Mouse (Mus musculus) bone marrow, adult 2 months (tissue): ENCODE measurements around the gene Cdkn2d. TPM values are rescaled to one million over a fixed set of nuclear protein-coding genes. Genes with fewer than 3 reads are reported as not detected.
A peak's percentile ranks its signal among the peaks of the same experiment; 100 is the strongest.

Experiments
- H3K27ac ChIP-seq: fragments of 200-500 bp; 2 replicates; pipeline ENCODE4 v1.5.1; 2012; ENCODE audit warnings: low read depth, mild to moderate bottlenecking, control low read depth, inconsistent platforms, low read length; ENCODE audit not compliant: control insufficient read depth, poor library complexity, insufficient read depth
- H3K4me1 ChIP-seq: fragments of 200-500 bp; 2 replicates; pipeline ENCODE4 v1.6.1; 2011; ENCODE audit warnings: low read length; ENCODE audit not compliant: control insufficient read depth, insufficient read depth
- H3K4me3 ChIP-seq: fragments of 200-500 bp; replicated peaks from 2 replicates; pipeline ENCODE3; 2011; ENCODE audit warnings: mild to moderate bottlenecking, low read depth, low read length, control low read depth; ENCODE audit not compliant: control insufficient read depth
- CTCF ChIP-seq: fragments of 200-500 bp; IDR thresholded peaks from 2 replicates; pipeline ENCODE4 v1.5.1; 2011; ENCODE audit warnings: low read length, control low read depth; ENCODE audit not compliant: control insufficient read depth, insufficient read depth
- POLR2A ChIP-seq: fragments of 200-500 bp; IDR thresholded peaks from 2 replicates; pipeline ENCODE4 v1.6.1; 2011; ENCODE audit warnings: low read depth, mild to moderate bottlenecking, control low read depth, low read length, borderline replicate concordance; ENCODE audit not compliant: control insufficient read depth
- WGBS: fragments of 180-500 bp; shearing (Covaris S2); methylation state at CpG from one replicate; pipeline ENCODE4 v1.1.7; 2018; 5-methylcytosine and 5-hydroxymethylcytosine counted together
- polyA plus RNA-seq: library from polyadenylated mRNA; stranded (reverse); fragments of >200 nt; gene quantifications from 2 replicates; pipeline ENCODE4 v1.2.4, GENCODE M21; 2011; ENCODE audit warnings: low replicate concordance; ENCODE audit not compliant: missing spikeins, insufficient read depth, insufficient read length

Gene Cdkn2d
- polyA plus RNA-seq, result 84.1 and 99.0 TPM in 2 replicates

- TF ChIP-seq CTCF, result no peak
- peak; percentile 97 for TF ChIP-seq POLR2A
- H3K4me1 ChIP-seq, result peaks cover 6% of the 10 kb centered on the region; the same call in 1 of the 2 replicates
- peak within 1 kb of the TSS; percentile 87 for H3K4me3 ChIP-seq
- H3K27ac ChIP-seq, result peak within 1 kb of the TSS; percentile 95
- under 1% methylated on average over 51 of the region's 51 CpGs for WGBS
Measured at GRCm38 (mm10) chr9:21291022-21291787, at the start of gene Cdkn2d. Gene Cdkn2d, minus strand, starts transcription at chr9:21291407.

- no peak for TF ChIP-seq POLR2A
- TF ChIP-seq CTCF, result no peak
- no peak overlapping the region for H3K4me3 ChIP-seq
- no peak overlapping the region for H3K27ac ChIP-seq
- H3K4me1 ChIP-seq, result no peaks in the 10 kb centered on the region
- WGBS, result 83% methylated on average over 4 of the region's 4 CpGs
Measured at GRCm38 (mm10) chr9:21340411-21340810, 49.2 kb upstream of the Cdkn2d start.

- Histone ChIP-seq H3K27ac (no peak overlapping the region), H3K4me3 (no peak overlapping the region), H3K4me1 (peaks cover 3% of the 10 kb centered on the region; the same call in 1 of the 2 replicates)
- 93% methylated on average over 20 of the region's 20 CpGs for WGBS
- TF ChIP-seq CTCF (no peak), POLR2A (no peak)
Measured at GRCm38 (mm10) chr9:21337652-21338051, 46.4 kb upstream of the Cdkn2d start.

- H3K4me1 ChIP-seq, result peaks cover 4% of the 10 kb centered on the region; the same call in 1 of the 2 replicates
Measured at GRCm38 (mm10) chr9:21336491-21336890, 45.3 kb upstream of the Cdkn2d start.

GRCm38 (mm10) chr9:21335391-21335790 lies 44.2 kb upstream of the Cdkn2d start:
- H3K27ac ChIP-seq, result no peak overlapping the region
- H3K4me1 ChIP-seq, result peaks cover 4% of the 10 kb centered on the region; the same call in 1 of the 2 replicates
- WGBS, result 65% methylated on average over 4 of the region's 4 CpGs
- H3K4me3 ChIP-seq, result no peak overlapping the region
- no peak for TF ChIP-seq CTCF
- no peak for TF ChIP-seq POLR2A

More at GRCm38 (mm10) chr9:21336491-21336890, 45.3 kb upstream of the Cdkn2d start:
- no peak overlapping the region for H3K27ac ChIP-seq
- TF ChIP-seq POLR2A, result no peak
- no peak for TF ChIP-seq CTCF
- no peak overlapping the region for H3K4me3 ChIP-seq
- WGBS, result 73% methylated on average over 8 of the region's 8 CpGs

- H3K4me3 ChIP-seq, result no peak overlapping the region
- no peak for TF ChIP-seq POLR2A
- TF ChIP-seq CTCF, result no peak
- H3K4me1 ChIP-seq, result peaks cover 5% of the 10 kb centered on the region; the same call in 1 of the 2 replicates
- no peak overlapping the region for H3K27ac ChIP-seq
Measured at GRCm38 (mm10) chr9:21334747-21335146, 43.5 kb upstream of the Cdkn2d start.

GRCm38 (mm10) chr9:21333523-21333922 lies 42.3 kb upstream of the Cdkn2d start:
- Histone ChIP-seq H3K4me1 (peaks cover 8% of the 10 kb centered on the region), H3K4me3 (no peak overlapping the region), H3K27ac (no peak overlapping the region)
- TF ChIP-seq CTCF (no peak), POLR2A (no peak)
- 77% methylated on average over 1 of the region's 1 CpGs for WGBS

GRCm38 (mm10) chr9:21332161-21333061 lies 41.2 kb upstream of the Cdkn2d start:
- no peak overlapping the region for H3K4me3 ChIP-seq
- TF ChIP-seq CTCF (no peak), POLR2A (no peak)
- peak overlapping the region; percentile 12; the same call in 1 of the 2 replicates for H3K27ac ChIP-seq
- H3K4me1 ChIP-seq, result peaks cover 12% of the 10 kb centered on the region
- WGBS, result 18% methylated on average over 9 of the region's 9 CpGs
